In the genomic region with DNA sequence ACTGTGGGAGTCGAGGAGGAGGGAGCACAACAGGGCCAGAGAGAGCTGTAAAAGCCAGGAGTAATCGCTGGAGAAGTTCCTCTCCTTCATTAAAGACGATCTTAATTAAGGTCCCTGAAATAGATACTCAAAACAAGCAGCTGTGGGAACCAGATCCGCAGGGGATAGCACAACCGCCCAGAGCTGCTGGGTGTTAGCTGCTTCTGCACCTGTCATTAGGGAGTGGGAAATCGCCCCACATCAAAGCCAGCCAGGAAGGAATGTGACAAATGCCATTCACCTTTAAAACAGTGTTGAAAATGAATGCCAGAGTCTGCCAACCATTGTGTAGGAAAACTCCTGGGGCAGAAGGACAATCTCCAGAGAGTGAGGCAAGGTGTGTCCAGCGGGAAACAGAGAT, we compare ENCODE assay signal across 23 mouse cellular contexts.
"Had no signal": no experiment of that assay in that cellular context is flagged by ENCODE, and none has a peak within 500 bp of the region (broad histone marks: within the 10 kb centered on the region; RNA-seq: fewer than 3 reads in every experiment).

No protein-coding gene starts in this region.

- H3K9ac ChIP-seq: heart, embryonic 13.5 days; heart, embryonic 15.5 days; hindbrain, embryonic 13.5 days; hindbrain, embryonic 15.5 days; limb, embryonic 12.5 days; liver, embryonic 13.5 days; liver, embryonic 15.5 days had no signal

- DNase-seq: gastrocnemius, postnatal 14 days; gastrocnemius, postnatal 36 days; heart, adult 11 months; heart, adult 2 months; heart, postnatal 14 days; heart, postnatal 36 days; kidney, adult 18-20 months; kidney, adult 8-10 months; kidney, postnatal 36 days; liver; liver, embryonic 13.5 days had no signal

- H3K4me3 ChIP-seq: heart, adult 2 months; heart, embryonic 13.5 days; heart, embryonic 15.5 days; hindbrain, embryonic 13.5 days; hindbrain, embryonic 15.5 days; left cerebral cortex, adult 2 months; limb, embryonic 10.5 days; limb, embryonic 12.5 days; liver, embryonic 13.5 days; liver, embryonic 15.5 days had no signal

- H3K36me3 ChIP-seq: heart, embryonic 13.5 days; heart, embryonic 15.5 days; hindbrain, embryonic 13.5 days; hindbrain, embryonic 15.5 days; limb, embryonic 10.5 days; limb, embryonic 12.5 days; liver, embryonic 13.5 days; liver, embryonic 15.5 days had no signal

- H3K9me3 ChIP-seq: heart, embryonic 13.5 days; heart, embryonic 15.5 days; hindbrain, embryonic 13.5 days; hindbrain, embryonic 15.5 days; limb, embryonic 10.5 days; limb, embryonic 12.5 days; liver, embryonic 13.5 days; liver, embryonic 15.5 days had no signal

- ATAC-seq: hindbrain, postnatal 0 days; intestine, embryonic 16.5 days had no signal

- H3K27ac ChIP-seq: heart, adult 2 months; heart, embryonic 13.5 days; heart, embryonic 15.5 days; hindbrain, embryonic 13.5 days; hindbrain, embryonic 15.5 days; hindbrain, postnatal 0 days; left cerebral cortex, adult 2 months; limb, embryonic 10.5 days; limb, embryonic 12.5 days; liver, embryonic 13.5 days; liver, embryonic 15.5 days had no signal

- H3K27me3 ChIP-seq: hindbrain, embryonic 13.5 days; hindbrain, embryonic 15.5 days; liver, embryonic 13.5 days; liver, embryonic 15.5 days had no signal

- H3K4me1 ChIP-seq: liver, embryonic 13.5 days; liver, embryonic 15.5 days had no signal

- H3K4me2 ChIP-seq: heart, embryonic 11.5 days; heart, embryonic 13.5 days; heart, embryonic 15.5 days; hindbrain, embryonic 13.5 days; hindbrain, embryonic 15.5 days; limb, embryonic 12.5 days; liver, embryonic 11.5 days; liver, embryonic 13.5 days; liver, embryonic 15.5 days had no signal
